ENCODE assay signal across 8 mouse cellular contexts in genomic region chr5:121190210-121190835, GRCm38 (mm10). TPM values are rescaled to one million over a fixed set of nuclear protein-coding genes. Genes with fewer than 3 reads are reported as not detected.
DNase-seq lines count a peak whose midpoint lies in the region; ATAC-seq and TF ChIP-seq lines count a peak whose summit lies in the region.

No protein-coding gene starts in this region.

- H3K36me3 ChIP-seq in thymus, adult 2 months (ENCODE audit: control insufficient read depth, insufficient read depth, low read length) = no peaks in the 10 kb centered on the region
- no peaks in the 10 kb centered on the region for H3K36me3 ChIP-seq in limb, embryonic 13.5 days
- H3K36me3 ChIP-seq in stomach, embryonic 16.5 days (ENCODE audit: control insufficient read depth, insufficient read depth, low read length) = no peaks in the 10 kb centered on the region

- DNase-seq in cerebellum, adult 9-10 months = peak; percentile 51
- no peak for DNase-seq in cerebellum, postnatal 14 days
- no peak for DNase-seq in thymus, adult 2 months
- DNase-seq in thymus, postnatal 25 days = no peak
- DNase-seq in cerebellum, postnatal 4 days (ENCODE audit: low spot score in 2 of 2) = no peak

- H3K9me3 ChIP-seq in limb, embryonic 13.5 days = no peaks in the 10 kb centered on the region
- H3K9me3 ChIP-seq in stomach, embryonic 16.5 days (replicated peaks; ENCODE audit: control insufficient read depth, low read length) = no peaks in the 10 kb centered on the region

- no peak for ATAC-seq in limb, embryonic 13.5 days (ENCODE audit: low FRiP score, low read depth)
- no peak for ATAC-seq in stomach, embryonic 16.5 days (ENCODE audit: insufficient read depth, low FRiP score)
- no peak for ATAC-seq in cerebellum, adult (ENCODE audit: insufficient number of reproducible peaks, low FRiP score, low TSS enrichment)

- H3K4me3 ChIP-seq in thymus, adult 2 months (ENCODE audit: control insufficient read depth, insufficient read depth, low read length) = peak overlapping the region; percentile 95
- peak overlapping the region; percentile 93 for H3K4me3 ChIP-seq in limb, embryonic 13.5 days
- H3K4me3 ChIP-seq in stomach, embryonic 16.5 days (replicated peaks; ENCODE audit: low read length) = peak overlapping the region; percentile 92

- TF ChIP-seq POLR2A in thymus, adult 2 months (IDR thresholded peaks at IDR 0.05; ENCODE audit: control insufficient read depth, extremely low read depth, insufficient read depth, low read length, poor library complexity) = no peak

- WGBS in thymus, adult 2 months = 38% methylated on average over 21 of the region's 21 CpGs
- WGBS in limb, embryonic 13.5 days = 32% methylated on average over 21 of the region's 21 CpGs
- 26% methylated on average over 21 of the region's 21 CpGs for WGBS in stomach, embryonic 16.5 days

- no peak overlapping the region for H3K27ac ChIP-seq in thymus, adult 2 months (ENCODE audit: control insufficient read depth, insufficient read depth, low read length)
- peak overlapping the region; percentile 76 for H3K27ac ChIP-seq in limb, embryonic 13.5 days
- peak overlapping the region; percentile 76 for H3K27ac ChIP-seq in stomach, embryonic 16.5 days (ENCODE audit: low read length)

- H3K27me3 ChIP-seq in thymus, adult 2 months (ENCODE audit: control insufficient read depth, insufficient read depth, low read length) = no peaks in the 10 kb centered on the region
- no peaks in the 10 kb centered on the region for H3K27me3 ChIP-seq in limb, embryonic 13.5 days
- no peaks in the 10 kb centered on the region for H3K27me3 ChIP-seq in stomach, embryonic 16.5 days (ENCODE audit: control insufficient read depth, insufficient read depth, low read length)

- H3K9ac ChIP-seq in limb, embryonic 13.5 days = peak overlapping the region; percentile 97
- peak overlapping the region; percentile 94 for H3K9ac ChIP-seq in stomach, embryonic 16.5 days (ENCODE audit: low read length)

- peaks cover 14% of the 10 kb centered on the region for H3K4me1 ChIP-seq in thymus, adult 2 months (replicated peaks; ENCODE audit: control insufficient read depth, insufficient read depth, low read length)
- H3K4me1 ChIP-seq in limb, embryonic 13.5 days = peaks cover 39% of the 10 kb centered on the region
- peaks cover 33% of the 10 kb centered on the region for H3K4me1 ChIP-seq in stomach, embryonic 16.5 days (ENCODE audit: control insufficient read depth, insufficient read depth, low read length)

- peak overlapping the region; percentile 85 for H3K4me2 ChIP-seq in limb, embryonic 13.5 days (replicated peaks)
- peak overlapping the region; percentile 86 for H3K4me2 ChIP-seq in stomach, embryonic 16.5 days (ENCODE audit: low read depth, low read length)

- no peak for TF ChIP-seq CTCF in thymus, adult 2 months (IDR thresholded peaks at IDR 0.05; ENCODE audit: borderline replicate concordance, control insufficient read depth, extremely low read depth, insufficient read depth, low read length, poor library complexity)

RNA-seq across cellular contexts. Expression of gene Ptpn11, which starts 0.9 kb away (rescaled TPM):
- polyA plus RNA-seq in thymus, adult 2 months (2012; rRNA removed) = 30.0 and 33.1 TPM in 2 replicates
- 25.6 and 25.8 TPM in 2 replicates for polyA plus RNA-seq in limb, embryonic 13.5 days (2015; fragmentation: Nextera tagmentation; extraction: Ambion mirVana)
- 14.4 and 14.7 TPM in 2 replicates for polyA plus RNA-seq in stomach, embryonic 16.5 days (2015; fragmentation: Nextera tagmentation; extraction: Ambion mirVana)

RNA-seq across cellular contexts. Expression of gene Rpl6, which starts 14.0 kb away (rescaled TPM):
- polyA plus RNA-seq in thymus, adult 2 months (2012; rRNA removed) = 391 and 394 TPM in 2 replicates
- 616 and 635 TPM in 2 replicates for polyA plus RNA-seq in limb, embryonic 13.5 days (2015; fragmentation: Nextera tagmentation; extraction: Ambion mirVana)
- polyA plus RNA-seq in stomach, embryonic 16.5 days (2015; fragmentation: Nextera tagmentation; extraction: Ambion mirVana) = 510 and 591 TPM in 2 replicates

RNA-seq across cellular contexts. Expression of gene Hectd4, which starts 29.7 kb away (rescaled TPM):
- polyA plus RNA-seq in thymus, adult 2 months (2012; rRNA removed) = 61.5 and 67.5 TPM in 2 replicates
- 5.2 and 5.6 TPM in 2 replicates for polyA plus RNA-seq in limb, embryonic 13.5 days (2015; fragmentation: Nextera tagmentation; extraction: Ambion mirVana)
- 3.7 and 4.1 TPM in 2 replicates for polyA plus RNA-seq in stomach, embryonic 16.5 days (2015; fragmentation: Nextera tagmentation; extraction: Ambion mirVana)
